Mouse (Mus musculus) layer of hippocampus, postnatal 36 days (tissue): Measurements from ENCODE around the gene Arntl. TPM values are rescaled to one million over a fixed set of nuclear protein-coding genes. Genes with fewer than 3 reads are reported as not detected.
"Not testable (repeated sequence)": the region's sequence is repeated elsewhere in the genome, so short reads cannot be mapped to it uniquely, and the experiment has no call there.

Experiments used
- DNase-seq, 2 experiments: peaks; one replicate each; pipeline ENCODE4 v3.0.0; 2022
- total RNA-seq, 2 experiments: library from RNA; stranded (reverse); gene quantifications; 2 replicates each; pipeline ENCODE4 v1.2.3; 2021

Gene Arntl
- total RNA-seq, 2 experiments from 2014 or later = 38.3 to 39.3 TPM

DNA sequence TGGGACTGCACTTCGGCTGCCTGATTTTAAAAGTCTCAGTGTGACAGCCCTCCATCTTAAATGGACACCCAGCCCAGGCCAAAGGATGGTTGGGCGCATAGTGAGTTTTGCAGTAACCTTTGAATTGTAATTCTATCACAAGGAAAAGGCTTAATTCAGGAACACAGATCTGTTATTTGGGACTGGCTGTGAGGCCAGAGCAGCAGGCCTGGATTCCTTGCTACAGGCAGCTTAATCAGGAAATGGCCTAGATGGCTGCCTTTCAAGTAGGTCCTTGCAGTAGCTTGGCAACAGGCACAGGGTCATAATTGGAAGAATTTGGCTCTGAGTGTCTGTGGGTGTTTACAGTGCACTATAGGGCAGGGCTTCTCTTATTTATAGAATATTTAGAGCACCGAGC lies 43.7 kb downstream of the Arntl start:
- DNase-seq = no peak

DNA sequence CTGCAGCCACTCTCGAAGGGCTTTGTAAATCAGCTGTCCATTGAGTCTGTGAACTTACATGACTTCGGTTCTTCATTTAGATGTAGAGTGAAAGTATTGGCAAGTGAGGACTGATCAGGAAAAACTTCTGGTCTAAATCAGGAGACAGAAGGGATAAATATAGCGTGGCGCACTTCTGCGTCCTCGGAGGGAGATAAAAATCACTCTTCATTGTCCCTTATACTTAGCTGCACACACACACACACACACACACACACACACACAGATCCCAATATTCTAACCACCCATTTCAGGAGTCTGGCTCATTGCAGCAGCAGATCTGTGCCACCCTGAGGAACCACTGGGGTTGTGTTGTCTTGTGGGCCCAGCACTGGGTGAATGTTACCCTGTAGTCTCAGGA lies 44.3 kb downstream of the Arntl start:
- no peak for DNase-seq

- DNase-seq = no peak
Observed at GRCm38 (mm10) chr7:113253777-113254405, 46.6 kb downstream of the Arntl start.

DNA sequence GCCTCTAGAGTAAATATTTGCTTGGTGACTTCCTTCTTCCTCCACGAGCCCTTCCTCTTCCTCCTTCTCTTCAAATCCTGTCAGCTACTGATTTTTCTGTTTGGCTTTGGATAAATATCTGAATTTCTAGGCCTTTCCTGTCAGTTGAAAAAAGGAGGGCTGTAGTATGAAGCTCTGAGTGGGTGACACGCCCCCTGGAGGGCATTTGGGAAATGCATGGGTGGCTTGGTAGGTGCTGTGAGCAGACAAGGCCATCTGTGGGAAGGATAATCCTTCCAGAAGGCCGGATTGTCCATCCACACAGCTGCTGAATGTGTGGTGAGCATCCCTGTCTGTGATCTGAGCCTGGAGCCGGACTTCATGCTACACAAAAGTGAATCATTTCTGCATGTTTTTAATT lies 48.8 kb downstream of the Arntl start:
- no peak for DNase-seq

GRCm38 (mm10) chr7:113258430-113258829 lies 51.2 kb downstream of the Arntl start:
- no peak for DNase-seq

- no peak for DNase-seq
Observed at GRCm38 (mm10) chr7:113260321-113261167, 53.3 kb downstream of the Arntl start.

- DNase-seq = no peak
Observed at GRCm38 (mm10) chr7:113261690-113262089, 54.4 kb downstream of the Arntl start.

- DNase-seq = not testable (repeated sequence)
Observed at GRCm38 (mm10) chr7:113262510-113263467, 55.5 kb downstream of the Arntl start.

- no peak for DNase-seq
Observed at GRCm38 (mm10) chr7:113263990-113264389, 56.7 kb downstream of the Arntl start.

DNA sequence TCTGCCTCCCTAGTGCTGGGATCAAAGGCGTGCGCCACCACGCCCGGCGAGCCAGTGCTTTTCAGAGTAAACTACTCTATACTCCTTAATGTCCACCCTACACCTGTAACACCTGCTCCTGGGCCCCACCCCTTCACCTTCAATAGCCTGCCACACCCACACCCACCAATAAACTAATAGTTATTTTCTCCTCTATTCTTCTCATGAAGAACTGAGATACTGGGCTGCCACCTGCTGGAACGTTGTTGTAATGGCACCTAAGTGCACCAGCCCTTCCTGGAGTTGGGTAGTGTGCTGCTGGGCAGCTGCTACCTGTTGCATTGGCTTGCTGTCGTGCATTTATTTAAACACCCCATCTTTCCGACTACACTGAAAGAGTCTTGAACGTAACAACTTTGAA lies 61.0 kb downstream of the Arntl start:
- peak; percentile 55 to 61 for DNase-seq

DNA sequence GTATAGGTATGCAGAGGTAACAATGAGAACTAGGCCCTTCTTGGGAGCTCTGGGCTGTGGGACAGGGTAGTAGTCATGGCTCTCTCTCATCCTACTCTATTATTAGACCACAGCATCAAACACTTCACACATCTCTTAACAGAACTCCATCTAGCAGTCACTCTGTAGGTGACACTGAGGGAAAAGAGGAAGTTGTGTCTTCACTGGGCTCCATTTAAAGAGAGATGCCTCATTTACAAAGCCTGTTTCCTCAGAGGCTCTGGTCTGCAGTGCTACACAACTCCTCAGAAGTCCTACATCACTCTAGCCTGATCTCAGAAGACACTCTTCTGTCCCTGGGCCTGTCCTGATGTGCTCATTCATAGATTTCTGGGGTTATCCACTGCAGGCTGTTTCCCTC lies 61.8 kb downstream of the Arntl start:
- DNase-seq = no peak

DNA sequence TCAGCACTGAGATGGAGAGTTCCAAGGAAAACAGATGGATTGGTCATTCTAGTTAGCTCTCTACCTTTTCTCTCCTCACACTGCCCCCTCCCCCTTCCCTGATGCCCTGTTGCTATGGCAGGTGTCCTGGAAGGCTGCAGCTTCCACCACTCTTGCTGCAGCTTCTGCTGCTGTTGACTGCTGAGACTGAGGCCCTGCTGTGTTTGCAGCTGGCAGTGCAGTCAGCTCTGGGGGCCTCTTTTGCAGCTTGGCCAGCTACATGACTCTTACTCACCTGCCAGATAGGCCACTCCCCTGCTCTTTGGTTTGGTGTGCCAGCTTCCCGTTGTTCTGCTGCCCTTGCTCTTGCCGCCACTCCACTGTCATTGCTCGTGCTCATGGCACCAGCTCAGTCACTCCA lies 62.7 kb downstream of the Arntl start:
- DNase-seq = no peak

DNA sequence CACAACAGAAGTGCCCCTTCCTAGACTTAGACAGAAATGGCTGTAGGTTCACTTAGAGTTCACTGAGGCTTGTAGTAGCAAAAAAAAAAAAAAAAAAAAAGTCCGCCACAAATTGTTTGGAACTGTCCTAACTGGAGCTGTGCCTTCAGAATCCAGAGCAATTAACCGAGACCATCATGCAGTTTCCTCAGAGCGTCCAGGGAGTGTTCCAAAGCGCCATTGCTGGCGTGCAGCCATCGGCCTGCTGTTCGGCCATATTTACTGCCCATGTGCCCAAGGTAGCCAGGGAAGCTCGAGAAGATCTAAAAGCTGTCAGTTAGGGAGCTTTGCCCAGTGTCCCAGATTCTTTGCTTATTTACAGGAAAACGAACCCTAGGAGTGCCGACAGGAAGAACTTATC lies 63.3 kb downstream of the Arntl start:
- no peak for DNase-seq

GRCm38 (mm10) chr7:113270991-113271390 lies 63.7 kb downstream of the Arntl start:
- no peak for DNase-seq

DNA sequence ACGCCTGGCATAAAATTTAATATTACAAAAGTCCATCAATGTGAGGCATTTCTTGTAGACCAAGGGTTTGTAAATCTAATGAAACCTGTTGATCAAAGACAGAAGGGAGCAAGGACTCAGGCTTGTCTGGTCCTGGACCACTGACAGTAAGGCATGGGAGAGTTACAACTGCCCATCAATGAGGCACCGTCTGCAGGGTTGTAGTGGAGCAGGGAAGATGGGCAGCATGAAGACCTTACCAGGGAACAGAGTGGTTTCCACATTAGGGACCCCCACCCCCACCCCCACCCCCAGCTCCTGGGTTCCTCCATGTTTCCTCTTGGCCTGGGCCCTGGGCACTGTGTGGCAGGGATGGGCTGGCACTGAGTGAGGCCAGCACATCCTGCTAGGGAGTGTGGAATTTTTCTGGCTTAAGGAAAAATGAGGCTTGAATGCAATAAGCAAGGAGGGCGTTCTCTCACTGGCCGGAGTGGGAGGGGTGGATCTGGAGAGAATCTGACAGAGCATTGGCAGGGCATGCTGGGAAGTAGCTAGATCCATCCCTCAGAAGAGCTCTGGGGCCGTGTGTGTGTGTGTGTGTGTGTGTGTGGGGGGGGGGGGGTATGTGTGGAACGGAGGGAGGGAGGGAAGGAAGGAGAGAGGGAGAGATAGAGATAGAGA lies 65.2 kb downstream of the Arntl start:
- no peak for DNase-seq

GRCm38 (mm10) chr7:113277245-113277644 lies 70.0 kb downstream of the Arntl start:
- no peak for DNase-seq

- DNase-seq = no peak
Observed at GRCm38 (mm10) chr7:113278493-113278892, 71.2 kb downstream of the Arntl start.

GRCm38 (mm10) chr7:113279246-113279645 lies 72.0 kb downstream of the Arntl start:
- DNase-seq = no peak

DNA sequence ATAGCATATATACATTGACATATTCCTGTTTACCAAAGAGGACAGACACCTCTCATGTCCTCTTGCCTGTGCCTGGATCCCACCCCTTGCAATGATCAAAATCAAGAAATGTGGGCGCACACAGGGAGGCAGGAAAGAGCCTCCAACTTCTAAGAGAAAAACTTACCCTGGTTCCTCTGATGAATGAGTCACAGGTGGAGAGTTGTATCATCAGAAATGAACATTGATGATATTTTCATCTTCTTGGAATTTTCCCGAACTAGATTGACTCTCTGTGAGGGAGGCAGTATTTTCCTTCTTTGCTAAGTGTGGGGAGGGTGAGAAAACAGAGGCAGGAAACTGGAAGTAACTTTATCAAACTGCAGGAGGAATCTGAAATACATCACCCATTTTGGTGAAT lies 78.1 kb downstream of the Arntl start:
- no peak for DNase-seq

DNA sequence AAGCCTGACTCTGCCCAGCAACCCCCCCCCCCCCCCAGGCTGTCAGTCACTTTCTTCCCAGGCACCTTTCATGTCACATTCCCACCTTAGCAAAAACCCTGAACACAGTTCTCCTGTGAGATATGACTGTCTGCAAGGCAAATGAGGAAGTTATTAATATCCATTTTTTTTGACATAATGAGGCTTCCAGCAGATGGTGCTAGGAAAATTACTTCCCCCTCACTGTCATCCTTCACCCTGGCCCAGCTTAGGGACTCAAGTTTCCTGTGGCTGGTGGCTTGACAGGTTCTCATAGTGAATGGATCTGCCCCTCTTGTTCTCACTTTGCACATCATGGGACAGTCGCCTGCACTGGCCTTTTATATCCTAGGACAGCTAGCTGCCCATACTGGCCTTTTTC lies 81.9 kb downstream of the Arntl start:
- no peak for DNase-seq

GRCm38 (mm10) chr7:113291741-113292140 lies 84.5 kb downstream of the Arntl start:
- DNase-seq = no peak

- DNase-seq = no peak
Observed at GRCm38 (mm10) chr7:113292193-113292592, 84.9 kb downstream of the Arntl start.
